Mouse (Mus musculus) limb, embryonic 14.5 days (tissue): Measurements from ENCODE around the gene Fabp1. TPM values are rescaled to one million over a fixed set of nuclear protein-coding genes. Genes with fewer than 3 reads are reported as not detected.

Source experiments
- ATAC-seq: fragments of 200-750 bp; cut with Nextera tagmentation; 2 replicates; pipeline ENCODE4 v1.8.0; 2017; ENCODE audit warnings: low read depth, moderate number of reproducible peaks, moderate TSS enrichment; ENCODE audit not compliant: low FRiP score
- DNase-seq: peaks from one replicate; pipeline ENCODE4 v3.0.0-alpha.2; 2015; ENCODE audit warnings: low spot score
- H3K27ac ChIP-seq: fragments of 300-500 bp; sonication (generic); replicated peaks from 2 replicates; pipeline ENCODE4 v1.5.1; 2014; ENCODE audit warnings: low read depth, mild to moderate bottlenecking, low read length, moderate library complexity, mixed read lengths
- H3K27me3 ChIP-seq: fragments of 300-500 bp; sonication (generic); 2 replicates; pipeline ENCODE4 v1.6.1; 2014; ENCODE audit warnings: low read length, mixed read lengths; ENCODE audit not compliant: control insufficient read depth, insufficient read depth
- H3K36me3 ChIP-seq: fragments of 300-500 bp; sonication (generic); 2 replicates; pipeline ENCODE4 v1.6.1; 2014; ENCODE audit warnings: mild to moderate bottlenecking, low read length, moderate library complexity, mixed read lengths; ENCODE audit not compliant: control insufficient read depth, insufficient read depth
- H3K4me1 ChIP-seq: fragments of 300-500 bp; sonication (generic); 2 replicates; pipeline ENCODE4 v1.6.1; 2014; ENCODE audit warnings: antibody characterized with exemption, low read length, mixed read lengths; ENCODE audit not compliant: control insufficient read depth, insufficient read depth
- H3K4me2 ChIP-seq: fragments of 300-500 bp; sonication (generic); replicated peaks from 2 replicates; pipeline ENCODE4 v1.6.1; 2014; ENCODE audit warnings: low read depth, mild to moderate bottlenecking, low read length, moderate library complexity; ENCODE audit not compliant: severe bottlenecking
- H3K4me3 ChIP-seq: fragments of 300-500 bp; sonication (generic); replicated peaks from 2 replicates; pipeline ENCODE4 v1.5.1; 2014; ENCODE audit warnings: low read length
- H3K9ac ChIP-seq: fragments of 300-500 bp; sonication (generic); 2 replicates; pipeline ENCODE4 v1.6.1; 2014; ENCODE audit warnings: mild to moderate bottlenecking, low read depth, low read length, moderate library complexity; ENCODE audit not compliant: severe bottlenecking
- H3K9me3 ChIP-seq: fragments of 300-500 bp; sonication (generic); 2 replicates; pipeline ENCODE4 v1.6.1; 2016; ENCODE audit warnings: low read length; ENCODE audit not compliant: control insufficient read depth
- POLR2A ChIP-seq: fragments of 200-500 bp; IDR thresholded peaks from 2 replicates; pipeline ENCODE4 v1.8.0; 2012; ENCODE audit warnings: inconsistent platforms, mild to moderate bottlenecking, moderate library complexity, borderline replicate concordance; ENCODE audit not compliant: insufficient read depth, insufficient read length; ENCODE audit errors: extremely low read depth
- WGBS: fragments of 180-500 bp; shearing (Covaris S2); extraction: QIAGEN DNeasy Blood & Tissue Kit; methylation state at CpG from one replicate; pipeline ENCODE4 v1.1.7; 2014; 5-methylcytosine and 5-hydroxymethylcytosine counted together
- polyA plus RNA-seq, 2 experiments: library from polyadenylated mRNA; depleted of rRNA in 1 of 2; stranded (reverse) in 1 of 2; unstranded in 1 of 2; fragments of >200 nt; fragmentation: Nextera tagmentation in 1 of 2; extraction: Ambion mirVana in 1 of 2; gene quantifications; 2 replicates each; pipeline versions ENCODE4 v1.2.1 to v1.2.3; 2012 to 2014

Gene Fabp1
- polyA plus RNA-seq, 2 experiments: 0.23 TPM; not detected in 1

DNA sequence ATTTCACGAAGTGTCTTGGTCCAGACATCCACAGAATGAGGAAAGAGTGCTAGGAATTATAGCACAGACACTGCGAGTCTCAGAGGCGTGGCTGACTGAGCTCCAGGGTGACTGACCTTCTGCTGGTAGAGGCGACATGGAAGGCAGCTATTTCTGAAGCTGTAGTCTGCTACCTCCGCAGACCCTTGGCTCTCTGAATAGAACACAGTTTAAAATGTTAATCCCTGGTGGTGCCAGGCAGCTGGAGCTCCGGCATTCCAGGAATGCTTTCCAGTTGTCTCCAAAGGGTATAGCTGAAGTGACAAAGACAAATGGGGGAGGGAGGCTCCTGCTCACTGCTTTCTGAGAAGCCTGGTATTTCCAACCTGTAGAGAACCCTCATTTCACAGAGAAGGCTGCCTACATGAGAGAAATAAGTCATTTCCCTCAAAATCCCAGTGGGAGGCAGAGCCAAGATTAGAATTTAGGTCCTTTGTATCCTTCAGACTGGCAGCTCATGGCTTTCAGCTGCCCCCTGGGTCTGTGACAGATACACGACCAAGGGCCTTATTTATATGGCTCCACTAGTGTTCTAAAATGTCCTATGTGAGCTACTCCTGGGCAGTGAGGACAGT, 27.6 kb downstream of the Fabp1 start:
- TF ChIP-seq POLR2A: no peak
- Histone ChIP-seq H3K9ac (no peak overlapping the region), H3K27ac (no peak overlapping the region; the same call in 1 of the 2 replicates), H3K4me3 (no peak overlapping the region), H3K9me3 (no peaks in the 10 kb centered on the region), H3K36me3 (no peaks in the 10 kb centered on the region), H3K4me1 (peaks cover 7% of the 10 kb centered on the region), H3K27me3 (no peaks in the 10 kb centered on the region), H3K4me2 (no peak overlapping the region)
- 8% methylated on average over 7 of the region's 7 CpGs for WGBS
- ATAC-seq: peak; percentile 88
- DNase-seq: peak; percentile 63

DNA sequence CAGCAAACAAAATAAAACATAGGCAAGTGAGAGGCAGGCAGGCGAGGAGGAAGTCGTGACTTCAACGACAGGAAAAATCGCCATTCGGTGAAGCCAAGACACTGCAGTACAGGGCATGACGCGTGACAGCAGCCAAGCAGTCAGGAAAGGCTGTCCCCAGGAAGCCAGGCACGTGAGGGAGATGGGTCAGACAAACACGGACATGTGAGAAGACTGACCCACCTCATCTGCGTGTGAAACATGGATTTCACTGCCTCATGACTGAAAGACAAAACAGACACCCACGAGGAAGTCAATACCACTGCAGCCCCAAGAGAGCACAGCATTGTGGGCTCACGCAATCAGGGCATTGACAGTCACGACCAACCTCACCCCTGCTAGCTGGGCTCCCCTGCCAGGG, 35.5 kb downstream of the Fabp1 start:
- 81% methylated on average over 13 of the region's 13 CpGs for WGBS
- no peak for TF ChIP-seq POLR2A
- no peak for DNase-seq
- Histone ChIP-seq H3K36me3 (no peaks in the 10 kb centered on the region), H3K4me1 (0 out of 2 replicates have a peak, but pooled peaks cover 2% of the 10 kb centered on the region), H3K9me3 (no peaks in the 10 kb centered on the region), H3K27ac (no peak overlapping the region), H3K9ac (no peak overlapping the region), H3K4me2 (no peak overlapping the region), H3K27me3 (no peaks in the 10 kb centered on the region), H3K4me3 (no peak overlapping the region)
- no peak for ATAC-seq

DNA sequence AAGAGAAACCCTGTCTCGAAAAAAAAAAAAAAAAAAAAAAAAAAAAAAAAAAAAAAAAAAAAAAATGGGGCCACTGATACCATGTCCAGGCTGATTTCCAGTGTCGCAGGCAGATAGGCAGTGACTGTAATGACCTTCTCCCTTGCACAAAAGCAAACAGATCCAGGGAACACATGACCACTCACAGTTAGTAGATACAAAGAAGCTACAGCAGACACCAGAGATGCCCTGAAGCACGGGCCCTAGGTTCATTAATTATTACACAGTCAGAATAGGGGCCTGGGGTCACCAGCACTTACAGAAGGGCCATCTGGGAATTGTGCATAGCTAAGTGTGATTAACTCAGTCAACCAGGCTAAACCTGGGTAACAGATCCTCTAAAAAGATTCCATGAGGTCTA, 36.3 kb downstream of the Fabp1 start:
- no peaks in the 10 kb centered on the region for H3K27me3 ChIP-seq
- no peak overlapping the region for H3K4me3 ChIP-seq
- H3K27ac ChIP-seq: no peak overlapping the region
- DNase-seq (no peak), ATAC-seq (no peak)
- no peaks in the 10 kb centered on the region for H3K36me3 ChIP-seq
- 63% methylated on average over 3 of the region's 3 CpGs for WGBS
- H3K9ac ChIP-seq: no peak overlapping the region
- TF ChIP-seq POLR2A: no peak
- no peak overlapping the region for H3K4me2 ChIP-seq
- H3K4me1 ChIP-seq: 0 out of 2 replicates have a peak, but pooled peaks cover 2% of the 10 kb centered on the region
- H3K9me3 ChIP-seq: no peaks in the 10 kb centered on the region

DNA sequence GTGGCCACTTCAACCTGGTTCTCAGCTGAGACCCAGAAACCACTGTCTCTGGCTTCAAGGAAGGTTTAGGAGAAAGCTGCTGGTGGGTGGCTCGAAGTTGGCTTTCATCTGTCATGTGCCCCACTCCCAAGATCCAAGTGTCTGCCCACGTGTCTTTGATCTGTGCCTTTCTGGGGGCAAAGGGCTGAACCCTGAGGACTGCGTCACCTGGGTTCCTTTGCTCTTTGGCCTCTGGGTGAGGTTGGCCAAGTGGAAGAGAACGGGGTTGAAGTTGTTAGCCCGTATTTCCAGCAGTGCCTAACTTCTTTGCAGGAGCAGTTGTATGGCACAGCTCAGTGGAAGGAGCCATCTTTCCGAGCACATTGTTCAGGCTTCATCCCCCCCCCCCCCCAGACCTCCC, 36.9 kb downstream of the Fabp1 start:
- WGBS: 78% methylated on average over 6 of the region's 6 CpGs
- H3K9ac ChIP-seq: no peak overlapping the region
- 0 out of 2 replicates have a peak, but pooled peaks cover 2% of the 10 kb centered on the region for H3K4me1 ChIP-seq
- no peaks in the 10 kb centered on the region for H3K27me3 ChIP-seq
- H3K4me2 ChIP-seq: no peak overlapping the region
- DNase-seq (no peak), ATAC-seq (no peak)
- TF ChIP-seq POLR2A: no peak
- H3K36me3 ChIP-seq: no peaks in the 10 kb centered on the region
- H3K4me3 ChIP-seq: no peak overlapping the region
- H3K9me3 ChIP-seq: no peaks in the 10 kb centered on the region
- no peak overlapping the region for H3K27ac ChIP-seq

DNA sequence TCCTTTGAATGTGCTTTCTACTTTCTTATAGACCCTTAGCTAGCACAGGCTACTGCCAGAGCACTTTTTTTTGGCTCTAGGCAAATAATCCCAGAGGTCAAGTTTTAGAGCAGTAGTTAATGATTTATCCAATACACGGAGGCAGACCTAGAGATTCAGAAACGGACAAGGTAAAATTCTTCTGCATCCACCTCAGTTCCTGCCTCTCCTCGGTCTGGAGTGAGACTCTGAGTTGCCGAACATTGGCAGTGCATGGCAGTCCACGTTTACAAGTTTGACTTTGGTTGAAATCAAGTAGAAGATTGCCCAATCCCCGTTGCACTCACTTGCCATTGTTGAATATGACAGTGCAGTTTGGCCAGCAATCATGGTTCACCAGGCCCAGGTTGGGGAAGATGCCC, 37.4 kb downstream of the Fabp1 start:
- Histone ChIP-seq H3K27ac (no peak overlapping the region), H3K27me3 (no peaks in the 10 kb centered on the region), H3K4me2 (no peak overlapping the region), H3K9me3 (no peaks in the 10 kb centered on the region), H3K36me3 (no peaks in the 10 kb centered on the region), H3K4me1 (0 out of 2 replicates have a peak, but pooled peaks cover 2% of the 10 kb centered on the region), H3K4me3 (no peak overlapping the region), H3K9ac (no peak overlapping the region)
- ATAC-seq (no peak), DNase-seq (no peak)
- 80% methylated on average over 6 of the region's 6 CpGs for WGBS
- TF ChIP-seq POLR2A: no peak
